Mouse (Mus musculus): ENCODE data around the gene Akap11.

GRCm38 (mm10) chr14:78525611-78526457 lies 10.8 kb downstream of the Akap11 start:
- TF ChIP-seq CTCF (IDR thresholded peaks at IDR 0.05; ENCODE audit: insufficient read depth, low read depth, low read length), result no peak
- no peak for TF ChIP-seq POLR2A (IDR thresholded peaks at IDR 0.05; ENCODE audit: insufficient read depth, low read depth, low read length)

Measured in olfactory bulb, adult 2 months (tissue).